Comparison of ENCODE assay signal across 10 mouse cellular contexts in genomic region chr15:79041585-79041984, GRCm38 (mm10). TPM values are rescaled to one million over a fixed set of nuclear protein-coding genes. Genes with fewer than 3 reads are reported as not detected.
DNase-seq lines count a peak whose midpoint lies in the region; ATAC-seq and TF ChIP-seq lines count a peak whose summit lies in the region.
"Had no signal": no experiment of that assay in that cellular context is flagged by ENCODE, and none has a peak within 500 bp of the region (broad histone marks: within the 10 kb centered on the region; RNA-seq: fewer than 3 reads in every experiment).

Gene Galr3 (plus strand): TSS chr15:79041885.

- H3K9ac ChIP-seq in liver, embryonic 12.5 days: peak within 1 kb of the TSS; percentile 50; the same call in 1 of the 2 replicates

- peaks cover 79% of the 10 kb centered on the region for H3K27me3 ChIP-seq in heart, embryonic 10.5 days (ENCODE audit: insufficient read depth, poor library complexity, severe bottlenecking)
- H3K27me3 ChIP-seq in thymus, adult 2 months (ENCODE audit: control insufficient read depth, insufficient read depth, low read length): peaks cover 12% of the 10 kb centered on the region
- peaks cover 79% of the 10 kb centered on the region for H3K27me3 ChIP-seq in liver, embryonic 12.5 days (replicated peaks)

- TF ChIP-seq POLR2A in thymus, adult 2 months (IDR thresholded peaks at IDR 0.05; ENCODE audit: control insufficient read depth, extremely low read depth, insufficient read depth, low read length, poor library complexity): no peak

- no peaks in the 10 kb centered on the region for H3K9me3 ChIP-seq in heart, embryonic 10.5 days
- H3K9me3 ChIP-seq in liver, embryonic 12.5 days (replicated peaks): no peaks in the 10 kb centered on the region

- peaks cover 37% of the 10 kb centered on the region for H3K4me1 ChIP-seq in heart, embryonic 10.5 days
- peaks cover 19% of the 10 kb centered on the region for H3K4me1 ChIP-seq in thymus, adult 2 months (replicated peaks; ENCODE audit: control insufficient read depth, insufficient read depth, low read length)
- H3K4me1 ChIP-seq in liver, embryonic 12.5 days: peaks cover 61% of the 10 kb centered on the region

- H3K4me3 ChIP-seq in heart, embryonic 10.5 days: peak within 1 kb of the TSS; percentile 69
- H3K4me3 ChIP-seq in thymus, adult 2 months (ENCODE audit: control insufficient read depth, insufficient read depth, low read length): peak within 1 kb of the TSS; percentile 31
- H3K4me3 ChIP-seq in liver, embryonic 12.5 days: peak within 1 kb of the TSS; percentile 58

- 73% methylated on average over 6 of the region's 6 CpGs for WGBS in heart, embryonic 10.5 days
- 65% methylated on average over 6 of the region's 6 CpGs for WGBS in thymus, adult 2 months
- WGBS in liver, embryonic 12.5 days (ENCODE audit: insufficient replicate concordance): 63% methylated on average over 6 of the region's 6 CpGs

- DNase-seq in heart, embryonic 10.5 days (ENCODE audit: low spot score): no peak
- no peak for DNase-seq in heart, adult 8-10 months (ENCODE audit: low spot score)
- no peak for DNase-seq in thymus, adult 2 months
- DNase-seq in thymus, adult 18-20 months: no peak
- DNase-seq in adrenal gland, adult 18-20 months (ENCODE audit: low spot score in 2 of 2): no peak
- DNase-seq in left cerebral cortex, adult 11 months (ENCODE audit: low spot score): no peak
- no peak for DNase-seq in frontal cortex, postnatal 14 days (ENCODE audit: low spot score in 2 of 2)
- DNase-seq: cerebellum, adult 8-10 months had no signal

- H3K27ac ChIP-seq in heart, embryonic 10.5 days: peak within 1 kb of the TSS; percentile 80; the same call in 1 of the 2 replicates
- H3K27ac ChIP-seq in thymus, adult 2 months (ENCODE audit: control insufficient read depth, insufficient read depth, low read length): no peak within 1 kb of the TSS
- H3K27ac ChIP-seq in liver, embryonic 12.5 days: no peak within 1 kb of the TSS

- peak within 1 kb of the TSS; percentile 85 for H3K4me2 ChIP-seq in liver, embryonic 12.5 days

- TF ChIP-seq CTCF in thymus, adult 2 months (IDR thresholded peaks at IDR 0.05; ENCODE audit: borderline replicate concordance, control insufficient read depth, extremely low read depth, insufficient read depth, low read length, poor library complexity): no peak

- no peak for ATAC-seq in liver, embryonic 12.5 days

- peaks cover 7% of the 10 kb centered on the region for H3K36me3 ChIP-seq in heart, embryonic 10.5 days
- no peaks in the 10 kb centered on the region for H3K36me3 ChIP-seq in thymus, adult 2 months (ENCODE audit: control insufficient read depth, insufficient read depth, low read length)
- H3K36me3 ChIP-seq in liver, embryonic 12.5 days: peaks cover 5% of the 10 kb centered on the region

RNA-seq across cellular contexts. Expression of gene Galr3, which starts in this region (rescaled TPM):
- polyA plus RNA-seq in heart, embryonic 10.5 days (2016; fragmentation: Nextera tagmentation; extraction: Ambion mirVana): 0.26 TPM in 1 of 2 replicates, not detected in the other
- total RNA-seq in heart, adult 8-10 months (2022): not detected
- polyA plus RNA-seq in thymus, adult 2 months (2012; rRNA removed): 0.71 and 1.6 TPM in 2 replicates
- 0.41 and 0.55 TPM in 2 replicates for polyA plus RNA-seq in liver, embryonic 12.5 days (2016; fragmentation: Nextera tagmentation; extraction: Ambion mirVana)
- under 1 TPM in 1 of 2 experiments, not detected in 1; 0.27 TPM for total RNA-seq in adrenal gland, adult 18-20 months (2021)
- total RNA-seq: layer of hippocampus, postnatal 25 days had no signal
